Mouse (Mus musculus) cerebellum, adult 2 months (tissue): ENCODE data around the gene Zfp618.

Experiments used
- CTCF ChIP-seq: fragments of 200-500 bp; IDR thresholded peaks from 2 replicates; pipeline ENCODE4 v1.5.1; 2011; ENCODE audit warnings: low read depth, mild to moderate bottlenecking, control low read depth, low read length, moderate library complexity, borderline replicate concordance; ENCODE audit not compliant: insufficient read depth
- POLR2A ChIP-seq: fragments of 200-500 bp; IDR thresholded peaks from 2 replicates; pipeline ENCODE4 v1.6.1; 2011; ENCODE audit warnings: low read length, control low read depth, borderline replicate concordance; ENCODE audit not compliant: insufficient read depth

DNA sequence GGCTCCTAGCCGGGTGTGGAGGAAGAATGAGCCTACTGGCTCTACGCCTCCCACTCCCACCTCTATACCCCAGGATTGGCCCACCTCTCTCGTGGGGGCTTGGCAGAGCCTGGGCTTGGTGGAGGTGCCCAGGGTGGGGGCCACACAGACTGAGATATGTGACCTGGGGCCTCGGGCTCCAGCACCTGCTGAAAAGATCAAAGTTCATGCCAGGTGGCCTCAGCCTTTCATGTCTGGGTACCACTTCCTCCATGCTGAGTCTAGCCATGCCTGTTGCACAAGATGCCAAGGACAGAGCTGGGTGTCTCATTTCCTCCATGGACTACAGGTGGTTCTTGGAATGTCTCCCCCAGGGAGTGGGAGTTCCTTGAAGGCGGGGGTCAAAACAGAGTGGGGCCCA is 200.9 kb downstream of the Zfp618 start:
- TF ChIP-seq CTCF (no peak), POLR2A (no peak)
